Mouse (Mus musculus) yolk sac, embryonic 10.5 days (tissue): ENCODE measurements at regions not wholly inside any gene's neighbourhood (a gene's known extent, or its start where the extent isn't known, plus 50 kb on each side); places are given as distances from the start of the nearest gene placed in this dataset.

Experiments
- DNase-seq: peaks from one replicate; pipeline ENCODE4 v3.0.0-alpha.2; 2017; ENCODE audit warnings: low spot score

DNA sequence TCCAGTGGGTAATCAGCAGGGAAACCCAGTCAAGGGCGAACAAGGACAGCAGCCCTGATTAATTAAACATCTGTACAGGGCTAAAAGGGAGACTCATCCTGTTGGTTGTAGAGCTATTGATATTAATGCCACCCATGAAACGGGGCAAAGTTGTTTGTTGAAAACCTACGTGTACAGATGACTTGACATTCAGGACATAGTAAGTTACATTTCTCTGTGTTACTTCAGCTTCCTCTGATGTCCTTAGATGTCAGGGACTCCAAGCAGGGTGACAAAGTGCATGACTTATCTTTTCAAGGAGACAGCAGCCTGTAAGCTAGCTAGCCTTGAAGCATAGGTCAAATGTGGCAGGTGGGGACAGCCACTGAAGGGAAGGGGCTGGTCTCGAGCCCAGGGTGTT is 390.5 kb downstream of the Ccdc171 start:
- DNase-seq = no peak

DNA sequence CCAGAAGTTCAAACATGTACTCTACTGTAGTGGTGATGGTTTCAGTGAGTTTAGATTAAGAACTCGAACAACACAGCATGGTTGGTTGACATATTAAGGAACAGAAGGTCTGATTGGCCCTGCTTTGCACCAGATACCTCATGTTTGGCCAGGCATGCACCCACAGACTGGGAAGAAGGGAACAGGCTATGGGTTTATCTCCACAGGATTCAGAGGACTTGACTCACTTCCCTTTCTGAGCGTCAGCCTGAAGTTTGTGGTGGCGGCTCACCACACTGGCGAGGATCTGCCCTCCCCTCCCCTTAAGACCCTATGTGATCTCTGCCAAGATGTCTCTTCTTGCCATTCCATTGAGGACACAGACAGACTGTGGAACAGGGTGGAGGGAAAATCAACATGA is 391.7 kb downstream of the Ccdc171 start:
- no peak for DNase-seq

DNA sequence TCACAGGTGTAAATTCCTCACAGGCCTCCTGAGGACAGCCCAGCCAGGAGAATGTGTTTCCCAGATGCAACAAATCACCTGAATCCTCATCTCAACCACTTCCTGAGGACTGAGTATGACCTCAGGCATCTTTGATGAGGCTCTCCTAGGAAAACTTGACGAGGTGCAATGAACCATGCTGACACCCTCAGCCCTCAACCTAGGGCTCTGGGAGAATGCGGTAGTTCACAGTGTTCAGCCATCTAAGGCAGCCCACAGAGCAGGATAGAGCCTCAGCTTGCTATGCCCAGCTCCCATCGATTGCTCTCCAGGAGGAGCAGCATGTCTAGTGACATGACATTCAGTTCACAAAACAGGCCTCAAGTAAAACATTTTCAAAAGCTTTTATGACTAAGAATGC is 392.7 kb downstream of the Ccdc171 start:
- DNase-seq = no peak

DNA sequence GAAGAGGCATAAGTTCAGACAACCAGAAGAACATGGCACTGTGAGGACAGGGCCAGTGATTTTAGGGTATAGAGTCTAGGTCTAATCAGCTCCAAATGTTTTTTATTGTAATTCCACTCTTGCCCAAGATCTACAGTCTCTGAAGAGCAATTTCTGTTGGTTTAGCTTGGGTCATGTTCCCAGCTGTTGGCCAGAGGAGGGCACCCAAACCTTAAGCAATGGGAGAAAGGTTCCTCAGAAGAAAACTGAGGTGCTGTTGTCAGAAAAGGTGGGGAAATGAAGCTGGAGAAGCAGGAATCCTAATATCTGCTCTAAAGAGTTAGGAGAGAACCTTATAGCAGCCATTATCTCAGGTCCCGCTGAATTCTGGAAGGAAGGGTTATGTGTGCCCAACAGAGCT is 393.7 kb downstream of the Ccdc171 start:
- no peak for DNase-seq

DNA sequence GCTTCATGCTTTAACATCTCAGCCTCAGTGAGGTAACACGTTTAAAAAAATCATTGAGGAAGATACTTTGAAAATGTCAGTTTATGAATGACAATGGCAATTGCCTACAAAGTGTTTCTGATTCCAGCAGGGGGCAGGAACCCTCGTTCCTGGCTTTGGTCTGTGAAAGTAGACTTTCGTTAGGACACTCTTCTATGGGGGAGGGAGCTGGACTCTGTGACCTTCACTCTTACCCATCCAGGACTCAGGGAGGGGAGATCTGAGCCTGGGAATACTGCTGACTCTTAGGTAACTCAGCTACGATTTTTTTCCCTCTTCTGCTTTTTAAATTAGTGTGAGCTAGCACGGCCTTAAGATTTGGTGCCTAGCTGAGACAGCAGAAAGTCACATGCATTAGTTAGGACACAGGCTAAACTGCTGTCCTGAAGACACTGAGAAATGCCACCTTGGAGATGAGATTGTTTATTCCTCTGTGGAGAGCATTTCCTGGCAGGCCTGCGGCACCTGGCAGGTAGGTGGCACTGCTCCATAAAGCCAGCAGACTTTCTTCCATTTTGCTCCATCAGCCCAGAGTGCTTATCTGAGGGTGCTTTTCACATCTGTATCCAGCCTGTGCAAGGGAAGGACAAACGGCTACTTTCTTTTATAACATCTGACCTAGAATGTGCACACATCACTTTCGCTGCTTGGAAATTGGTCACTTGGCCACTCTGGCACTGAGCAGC is 399.9 kb downstream of the Ccdc171 start:
- no peak for DNase-seq

DNA sequence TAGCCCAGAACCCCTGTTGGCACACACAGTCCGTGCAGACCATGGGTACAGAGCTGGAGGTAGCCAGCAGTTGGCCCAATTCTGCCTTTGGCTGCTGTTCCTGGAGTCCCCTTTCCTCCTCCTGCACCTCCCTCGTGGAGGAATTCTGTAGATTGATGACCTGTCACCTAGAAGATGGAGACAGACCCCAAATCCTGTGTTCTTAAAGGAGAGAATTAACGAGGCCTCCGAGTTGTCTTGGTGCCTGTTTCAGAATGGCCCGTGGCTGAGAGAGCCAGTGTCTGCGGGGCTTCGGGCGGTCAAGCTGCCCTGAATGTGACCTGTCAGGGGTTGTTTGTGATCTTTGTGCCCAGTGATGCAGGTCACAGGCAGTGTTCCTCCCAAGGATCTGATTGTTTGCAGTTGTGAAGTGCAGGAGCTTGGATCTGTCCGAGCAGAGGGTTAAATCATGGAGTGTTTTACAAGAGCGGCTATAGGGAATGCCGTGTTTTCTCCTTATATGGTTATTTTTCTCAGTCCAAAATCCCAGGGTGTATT is 400.9 kb downstream of the Ccdc171 start:
- peak; percentile 22 for DNase-seq

DNA sequence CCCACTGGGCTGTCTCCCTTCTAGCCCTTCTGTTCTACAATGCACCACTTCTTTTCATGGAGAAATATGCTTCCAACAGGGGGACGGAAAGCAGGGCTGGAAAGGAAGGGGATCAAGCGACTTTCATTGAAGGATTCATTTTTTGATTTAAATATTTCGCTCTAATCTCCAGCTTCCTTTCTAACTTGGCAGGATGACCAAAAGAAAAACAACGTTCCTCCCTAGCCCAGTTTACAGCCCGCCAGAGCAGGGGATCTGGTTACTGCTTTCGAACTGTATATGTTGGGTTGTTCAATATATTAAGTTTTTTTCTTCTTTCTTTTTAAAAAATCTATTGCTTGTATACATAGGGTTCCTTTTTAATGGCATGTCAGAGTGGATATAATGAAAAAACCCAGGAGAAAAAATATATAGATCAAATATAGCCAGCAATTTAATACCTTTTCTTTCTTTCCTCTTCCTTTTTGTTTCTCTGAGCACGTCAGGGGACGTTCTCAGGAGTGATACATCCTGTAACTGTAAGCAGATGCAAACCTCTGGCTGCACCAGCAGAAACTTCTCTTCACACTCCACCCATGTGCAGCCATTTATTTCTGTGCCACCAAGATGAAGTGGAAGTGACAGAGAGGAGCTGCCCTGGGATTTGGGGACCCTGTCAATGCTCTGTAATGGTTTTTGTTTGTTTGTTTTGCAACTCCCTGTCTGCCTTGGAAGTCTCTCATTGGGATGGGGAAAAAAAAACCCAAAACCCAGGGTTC is 406.7 kb downstream of the Ccdc171 start:
- no peak for DNase-seq

DNA sequence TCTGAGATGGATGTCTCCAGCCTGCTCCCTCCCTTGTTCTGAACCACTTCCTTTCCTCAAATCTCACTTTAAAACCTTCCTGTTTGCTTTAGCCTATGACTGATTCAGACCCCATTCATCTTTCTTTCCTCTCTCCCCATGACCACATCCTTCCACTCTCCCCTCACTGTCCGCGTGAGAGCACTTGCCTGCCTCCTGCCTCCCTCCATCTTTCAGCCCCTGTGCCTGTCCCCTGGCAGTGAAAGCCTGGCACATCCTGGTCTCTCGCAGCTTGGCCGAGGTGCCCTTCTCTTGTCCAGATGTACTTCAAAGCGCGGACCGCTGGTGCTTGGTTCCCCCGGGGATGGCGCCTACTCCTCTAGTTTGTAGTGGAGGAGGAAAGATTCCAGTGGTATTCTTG is 416.3 kb downstream of the Ccdc171 start:
- no peak for DNase-seq

DNA sequence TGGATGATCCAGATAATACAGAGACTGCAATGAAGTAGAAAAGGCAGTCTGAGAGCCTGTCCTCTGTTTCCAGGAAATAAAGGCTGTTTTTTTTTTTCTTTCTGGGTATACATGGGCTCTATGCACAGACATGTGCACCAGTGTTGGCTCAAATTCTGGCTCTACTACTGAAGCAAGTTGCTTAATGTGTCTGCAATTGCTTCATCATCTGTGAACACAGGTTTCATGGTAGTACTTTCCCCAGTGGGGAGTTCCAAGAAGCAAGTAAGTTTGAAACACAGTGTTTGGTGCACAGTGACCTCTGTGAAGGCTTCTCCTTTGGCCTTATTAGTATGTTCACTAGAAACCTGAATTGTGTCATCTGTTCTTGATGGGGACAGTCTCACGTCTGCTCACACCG is 424.3 kb downstream of the Ccdc171 start:
- no peak for DNase-seq

DNA sequence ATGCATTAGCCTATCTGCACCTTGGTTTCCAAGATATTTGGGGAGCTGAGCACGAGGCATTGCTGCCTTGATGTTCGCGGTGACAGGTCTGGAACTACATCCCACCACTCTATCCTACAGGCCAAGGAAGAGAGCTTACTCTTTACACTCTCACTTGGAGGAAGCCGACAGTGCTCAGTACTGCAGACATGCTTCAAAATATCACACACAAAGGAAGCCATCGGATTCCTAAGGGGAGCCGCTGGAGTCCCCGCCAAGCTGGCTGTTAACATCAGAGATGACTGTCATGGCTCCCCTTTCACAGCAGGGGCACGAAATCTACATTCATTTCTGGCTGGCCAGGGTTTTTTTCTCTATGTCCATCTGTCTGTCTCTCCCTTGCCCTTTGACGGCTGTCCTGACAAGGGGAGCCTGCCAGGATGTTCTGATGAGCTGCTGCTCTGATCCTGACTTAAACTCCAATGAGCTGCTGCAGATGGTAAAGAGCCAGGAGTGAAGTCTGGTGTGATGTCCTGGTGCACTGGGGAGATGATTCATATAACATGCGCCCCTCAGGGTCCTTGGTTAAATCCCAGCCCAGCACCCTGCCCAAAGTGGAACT is 425.6 kb downstream of the Ccdc171 start:
- no peak for DNase-seq

DNA sequence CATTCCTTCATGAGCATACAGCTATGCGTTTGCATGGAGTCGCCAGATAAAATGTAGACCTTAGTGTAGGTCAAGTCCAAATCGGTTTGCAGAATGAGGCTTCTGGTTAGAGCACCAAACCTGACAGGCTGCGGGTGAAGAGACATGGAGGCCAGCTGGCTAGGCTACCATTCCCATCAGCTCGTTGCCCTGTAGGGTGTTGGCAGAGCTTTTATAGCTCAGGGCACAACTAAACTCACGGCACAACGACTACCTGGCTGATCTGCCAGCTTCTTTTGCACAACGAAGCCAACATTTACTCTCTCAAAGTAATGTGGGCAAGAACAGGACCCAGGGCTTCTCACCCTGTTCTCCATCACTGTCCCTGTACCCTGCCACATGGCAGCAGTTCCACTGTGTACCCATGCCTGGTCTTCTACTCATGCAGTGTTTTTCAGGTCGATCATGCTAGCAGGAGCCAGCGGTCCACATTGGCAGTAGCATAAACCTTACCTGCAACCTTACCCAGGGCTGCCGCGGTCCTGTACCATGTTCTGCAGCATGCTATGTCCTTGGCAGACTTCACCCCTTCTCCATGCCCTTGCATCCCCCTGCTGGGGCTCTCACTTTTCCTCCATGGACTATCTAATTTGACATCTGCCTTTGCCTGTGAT is 431.0 kb downstream of the Ccdc171 start:
- no peak for DNase-seq

DNA sequence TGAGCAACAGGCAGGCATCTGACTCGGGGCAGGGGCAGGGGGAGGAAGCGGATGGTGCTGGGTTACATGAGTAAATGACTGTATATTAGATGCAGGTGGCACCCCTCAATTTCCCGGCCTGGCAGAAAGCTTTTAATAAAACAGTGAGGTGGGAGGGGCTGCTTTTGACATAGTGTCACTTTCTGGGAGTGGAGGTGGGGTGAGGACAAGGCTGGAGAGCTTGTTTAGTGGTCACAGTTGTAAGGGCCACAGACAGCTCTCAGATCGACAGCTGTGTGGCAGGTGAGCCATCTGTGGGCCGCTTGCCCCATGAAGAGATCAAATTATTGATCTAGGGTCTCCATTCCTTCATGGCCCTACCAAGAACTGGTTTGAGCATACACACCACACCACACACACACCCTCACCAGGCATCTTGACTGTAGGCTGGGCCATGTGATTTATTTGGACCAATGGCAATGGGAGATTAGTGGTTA is 431.9 kb downstream of the Ccdc171 start:
- no peak for DNase-seq

DNA sequence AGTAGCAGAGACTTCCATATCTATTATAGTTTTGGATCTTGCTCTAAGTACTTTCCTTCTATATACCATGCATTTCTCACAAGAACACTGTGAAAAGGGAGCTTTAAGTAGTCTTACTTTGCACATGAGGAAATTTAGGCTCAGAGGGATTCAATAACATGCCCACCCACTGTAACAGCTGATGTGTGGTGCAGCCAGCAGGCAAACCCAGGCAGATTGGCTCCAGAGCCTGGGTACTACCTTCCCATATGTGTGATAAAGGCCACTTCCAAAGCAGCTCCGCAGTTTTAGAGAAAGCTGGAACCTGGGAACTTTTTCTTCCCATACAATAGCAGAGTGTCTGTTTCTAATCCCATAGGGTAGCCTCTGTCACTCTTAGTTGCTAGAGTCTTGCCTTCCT is 441.6 kb downstream of the Ccdc171 start:
- no peak for DNase-seq

DNA sequence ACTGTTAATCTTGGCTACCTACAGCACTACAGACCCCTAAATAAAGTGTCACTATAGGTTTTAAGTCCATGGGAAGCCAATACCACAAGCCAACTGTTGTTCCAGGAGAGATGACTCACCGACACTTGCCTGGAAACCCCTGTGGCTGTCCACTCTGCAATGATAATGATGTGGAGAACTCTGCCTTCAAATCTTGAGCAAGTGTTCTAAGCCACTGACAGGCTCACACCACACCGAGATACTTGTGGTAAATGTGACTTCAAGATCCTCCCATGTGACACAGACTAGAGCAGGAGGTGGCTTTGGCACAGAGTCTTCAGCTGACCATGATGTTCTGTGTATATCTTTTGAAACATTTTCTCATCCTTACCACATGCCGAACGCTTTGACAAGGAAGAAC is 447.8 kb downstream of the Ccdc171 start:
- no peak for DNase-seq

DNA sequence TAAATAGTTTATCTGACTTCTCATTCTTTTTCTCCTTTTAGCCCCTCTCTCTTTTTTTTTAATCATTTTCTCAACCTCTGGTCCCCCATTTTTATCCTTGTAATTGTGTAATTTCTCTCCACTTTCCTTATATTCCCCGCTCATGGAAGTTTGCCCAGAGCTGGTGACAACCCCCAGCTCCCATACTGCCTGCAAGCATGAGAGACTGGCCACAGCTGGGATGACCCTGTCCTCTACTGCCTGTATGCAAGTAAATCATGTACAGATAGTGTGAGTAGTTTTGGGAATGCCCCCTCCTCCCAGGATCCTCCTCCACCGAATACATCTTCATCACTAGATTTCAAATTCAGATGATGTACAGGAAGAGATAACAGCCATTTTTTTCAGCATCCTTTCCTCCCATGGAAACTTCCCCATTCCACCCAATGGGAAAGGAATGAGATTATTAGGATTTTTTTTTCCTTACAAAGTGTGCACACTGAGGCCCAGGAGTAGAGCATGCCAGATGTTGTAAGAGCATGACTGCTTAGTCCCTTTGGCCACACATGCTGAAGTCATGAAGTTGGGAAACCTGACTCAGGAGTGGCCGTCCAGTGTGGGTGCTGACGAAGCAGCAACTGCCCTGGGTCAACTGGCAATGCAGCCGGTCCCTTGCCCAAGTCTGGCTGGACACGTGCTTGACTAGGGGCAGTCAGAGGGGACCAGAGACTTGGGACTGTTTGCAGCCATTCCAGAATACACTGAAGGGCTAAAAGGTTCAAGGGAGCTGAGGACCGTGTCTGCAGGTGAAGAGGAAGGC is 449.1 kb downstream of the Ccdc171 start:
- no peak for DNase-seq

DNA sequence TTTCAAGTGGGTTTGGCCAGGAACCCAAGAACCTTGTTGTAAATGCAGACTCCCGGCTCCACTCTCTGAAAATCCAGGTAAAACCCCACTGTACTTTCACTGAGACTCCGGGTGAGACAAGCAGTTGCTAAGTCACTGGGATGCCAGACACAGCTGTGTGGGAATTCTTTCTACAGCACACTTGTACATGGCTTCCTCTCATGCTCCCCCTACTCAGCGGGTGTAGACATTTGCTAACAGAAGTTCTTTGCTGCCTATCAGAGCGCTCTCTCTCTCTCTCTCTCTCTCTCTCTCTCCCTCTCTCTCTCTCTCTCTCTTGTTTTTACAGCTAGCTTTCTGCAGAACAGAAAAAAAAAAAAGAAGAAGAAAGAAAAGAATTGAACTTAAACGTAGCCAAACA is 450.2 kb downstream of the Ccdc171 start:
- DNase-seq = no peak

DNA sequence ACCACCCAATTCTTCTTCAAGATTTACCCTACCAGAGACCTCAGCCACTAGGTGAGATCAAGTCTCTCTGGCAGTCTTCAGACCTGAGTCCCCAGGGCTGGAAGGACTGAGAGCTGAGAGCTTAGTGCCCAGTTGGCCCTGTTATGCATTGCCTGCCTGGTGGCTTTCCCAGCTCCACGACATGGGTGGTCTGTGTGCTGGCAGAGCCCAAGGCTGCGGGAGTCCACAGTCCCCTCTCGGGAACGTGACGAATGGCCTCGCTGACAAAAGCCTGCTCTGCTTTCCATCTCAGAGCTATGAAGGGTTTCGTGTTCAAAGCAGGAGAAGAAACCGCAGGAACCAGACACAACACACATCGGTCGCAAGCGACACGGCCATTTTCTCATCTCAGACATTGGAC is 450.7 kb downstream of the Ccdc171 start:
- no peak for DNase-seq

DNA sequence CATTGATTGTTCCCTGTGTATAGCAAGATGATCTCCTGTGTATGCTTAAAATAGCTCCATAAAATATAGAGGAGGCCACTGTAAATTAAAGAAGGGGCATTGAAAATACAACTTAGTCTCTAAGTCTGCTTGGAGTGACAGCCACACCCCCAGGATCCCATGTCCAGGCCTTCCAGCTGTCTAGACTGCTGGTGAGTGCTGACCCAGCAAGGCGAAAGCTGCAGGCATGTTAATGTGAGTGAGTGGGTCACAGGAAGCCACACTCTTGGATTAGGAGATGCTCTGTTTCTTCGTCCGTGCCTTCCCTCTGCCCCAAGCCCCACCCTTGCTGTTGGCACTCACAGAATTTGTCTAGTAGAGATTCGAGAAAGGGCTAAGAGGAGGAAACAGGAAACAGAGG is 453.7 kb downstream of the Ccdc171 start:
- no peak for DNase-seq

DNA sequence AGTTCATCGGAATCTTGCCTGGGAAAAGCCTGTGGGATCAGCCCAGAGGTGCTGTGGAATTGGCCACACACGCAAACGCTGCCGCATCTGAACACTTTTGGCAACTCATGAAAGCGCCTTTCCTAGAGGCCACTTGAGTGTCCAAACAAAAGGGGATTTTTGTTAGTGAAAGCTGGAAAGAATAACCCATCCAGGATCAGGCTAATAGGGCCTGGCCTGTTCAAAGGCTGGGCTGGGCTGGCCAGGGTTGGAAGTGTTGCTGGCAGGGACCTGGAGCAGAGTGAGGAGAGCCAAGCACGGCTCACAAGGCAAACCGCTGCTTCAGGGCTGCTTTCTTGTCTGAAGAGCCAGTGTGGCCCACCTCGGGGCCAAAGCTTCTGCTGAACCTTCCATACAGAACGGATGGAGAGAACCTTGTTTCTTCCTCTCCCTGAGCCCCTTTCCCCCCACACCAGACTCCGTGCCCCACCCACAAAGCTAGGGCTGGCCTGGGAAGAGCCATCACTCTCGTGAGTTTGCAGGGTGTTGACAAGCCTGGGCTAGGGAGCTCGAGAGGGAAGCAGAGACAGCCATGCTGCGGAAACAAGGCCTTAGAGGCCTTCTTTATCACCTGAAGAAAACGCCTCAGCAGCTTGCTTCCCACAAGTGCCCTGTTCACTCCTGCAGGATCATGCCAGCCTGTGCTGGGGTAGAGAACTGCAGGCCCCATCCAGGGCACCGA is 459.5 kb downstream of the Ccdc171 start:
- peak; percentile 20 for DNase-seq

DNA sequence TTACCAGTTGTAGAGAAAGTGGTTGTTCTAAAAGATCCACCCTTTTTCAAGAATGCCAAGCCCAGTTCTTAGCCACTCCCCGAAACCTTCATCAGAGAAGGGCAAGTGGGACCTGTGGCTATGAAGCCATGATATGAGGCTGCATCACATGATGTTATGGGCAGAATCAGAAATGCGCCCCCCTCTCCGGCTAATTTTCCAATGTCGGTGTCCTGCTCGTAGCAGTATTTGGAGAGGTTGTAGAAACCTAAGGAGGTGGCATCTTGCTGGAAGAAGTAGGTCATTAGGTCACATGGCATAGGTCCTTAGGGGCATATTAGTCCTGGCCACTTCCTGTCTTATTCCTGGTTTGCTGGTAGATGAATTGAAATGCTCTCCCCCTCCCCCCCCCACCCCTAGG is 460.1 kb downstream of the Ccdc171 start:
- DNase-seq = no peak
